Mouse (Mus musculus) macrophage (primary cell): Measurements from ENCODE around the gene Six2. TPM values are rescaled to one million over a fixed set of nuclear protein-coding genes. Genes with fewer than 3 reads are reported as not detected.

Experiments used
- H3K27ac ChIP-seq: fragments of 350-480 bp; formaldehyde crosslinking; 2 replicates; pipeline ENCODE4 v1.9.0; 2021
- H3K36me3 ChIP-seq: fragments of 350-480 bp; formaldehyde crosslinking; 2 replicates; pipeline ENCODE4 v1.9.0; 2021; ENCODE audit errors: inconsistent target
- H3K4me3 ChIP-seq: fragments of 350-480 bp; formaldehyde crosslinking; 2 replicates; pipeline ENCODE4 v1.9.0; 2021; ENCODE audit errors: inconsistent target
- H3K79me2 ChIP-seq: fragments of 350-480 bp; formaldehyde crosslinking; 2 replicates; pipeline ENCODE4 v1.9.0; 2021; ENCODE audit errors: inconsistent target
- whole genome bisulfite sequencing: methylation state at CpG from one replicate; pipeline ENCODE4 v1.1.7; 2026; ENCODE audit warnings: inconsistent platforms; ENCODE audit not compliant: missing documents; 5-methylcytosine and 5-hydroxymethylcytosine counted together
- polyA plus RNA-seq: library from polyadenylated mRNA; stranded (reverse); fragments of 250-400 nt; gene quantifications from 3 replicates; pipeline ENCODE4 v1.2.4, GENCODE M21; 2018; ENCODE audit warnings: inconsistent platforms

The Six2 gene
- polyA plus RNA-seq, 1 experiment from 2014 or later: not detected

- no peaks in the 10 kb centered on the region for H3K79me2 ChIP-seq
- 55% methylated on average over 6 of the region's 6 CpGs for WGBS
Measured at GRCm38 (mm10) chr17:85698643-85699042, 10.6 kb upstream of the Six2 start.

GRCm38 (mm10) chr17:85697976-85698375 lies 9.9 kb upstream of the Six2 start:
- WGBS: 93% methylated on average over 1 of the region's 1 CpGs
- Histone ChIP-seq H3K79me2 (no peaks in the 10 kb centered on the region), H3K4me3 (no peak overlapping the region), H3K36me3 (no peaks in the 10 kb centered on the region), H3K27ac (no peak overlapping the region)

More at GRCm38 (mm10) chr17:85698643-85699042, 10.6 kb upstream of the Six2 start:
- H3K27ac ChIP-seq: no peak overlapping the region
- H3K36me3 ChIP-seq: no peaks in the 10 kb centered on the region
- no peak overlapping the region for H3K4me3 ChIP-seq

- Histone ChIP-seq H3K4me3 (no peak overlapping the region), H3K27ac (no peak overlapping the region), H3K36me3 (no peaks in the 10 kb centered on the region), H3K79me2 (no peaks in the 10 kb centered on the region)
- WGBS: 84% methylated on average over 6 of the region's 6 CpGs
Measured at GRCm38 (mm10) chr17:85694499-85694898, 6.4 kb upstream of the Six2 start.

GRCm38 (mm10) chr17:85693101-85693500 lies 5.0 kb upstream of the Six2 start:
- WGBS: 9% methylated on average over 7 of the region's 9 CpGs
- no peaks in the 10 kb centered on the region for H3K79me2 ChIP-seq
- no peaks in the 10 kb centered on the region for H3K36me3 ChIP-seq
- H3K4me3 ChIP-seq: no peak overlapping the region
- H3K27ac ChIP-seq: no peak overlapping the region

- Histone ChIP-seq H3K36me3 (no peaks in the 10 kb centered on the region), H3K4me3 (no peak overlapping the region), H3K27ac (no peak overlapping the region), H3K79me2 (no peaks in the 10 kb centered on the region)
- WGBS: 7% methylated on average over 23 of the region's 23 CpGs
Measured at GRCm38 (mm10) chr17:85692594-85692993, 4.5 kb upstream of the Six2 start.

- H3K27ac ChIP-seq: no peak overlapping the region
- WGBS: 9% methylated on average over 43 of the region's 43 CpGs
- H3K36me3 ChIP-seq: no peaks in the 10 kb centered on the region
- H3K4me3 ChIP-seq: no peak overlapping the region
- H3K79me2 ChIP-seq: no peaks in the 10 kb centered on the region
Measured at GRCm38 (mm10) chr17:85691701-85692536, 3.8 kb upstream of the Six2 start.

GRCm38 (mm10) chr17:85690969-85691335 lies 2.9 kb upstream of the Six2 start:
- 29% methylated on average over 4 of the region's 4 CpGs for WGBS
- Histone ChIP-seq H3K36me3 (no peaks in the 10 kb centered on the region), H3K4me3 (no peak overlapping the region), H3K79me2 (no peaks in the 10 kb centered on the region), H3K27ac (no peak overlapping the region)

GRCm38 (mm10) chr17:85690323-85690968 lies 2.4 kb upstream of the Six2 start:
- no peaks in the 10 kb centered on the region for H3K79me2 ChIP-seq
- H3K27ac ChIP-seq: no peak overlapping the region
- no peaks in the 10 kb centered on the region for H3K36me3 ChIP-seq
- 15% methylated on average over 6 of the region's 6 CpGs for WGBS
- no peak overlapping the region for H3K4me3 ChIP-seq

- Histone ChIP-seq H3K36me3 (no peaks in the 10 kb centered on the region), H3K27ac (no peak overlapping the region), H3K79me2 (no peaks in the 10 kb centered on the region), H3K4me3 (no peak overlapping the region)
- 22% methylated on average over 5 of the region's 5 CpGs for WGBS
Measured at GRCm38 (mm10) chr17:85689807-85690319, 1.8 kb upstream of the Six2 start.

- Histone ChIP-seq H3K79me2 (no peaks in the 10 kb centered on the region), H3K4me3 (no peak overlapping the region), H3K36me3 (no peaks in the 10 kb centered on the region), H3K27ac (no peak overlapping the region)
- WGBS: 3% methylated on average over 35 of the region's 35 CpGs
Measured at GRCm38 (mm10) chr17:85688911-85689806, 1.1 kb upstream of the Six2 start.

- H3K27ac ChIP-seq: no peak overlapping the region
- H3K4me3 ChIP-seq: no peak overlapping the region
- H3K36me3 ChIP-seq: no peaks in the 10 kb centered on the region
- H3K79me2 ChIP-seq: no peaks in the 10 kb centered on the region
- WGBS: 1% methylated on average over 80 of the region's 109 CpGs
Measured at GRCm38 (mm10) chr17:85687421-85688235, 446 bp downstream of the Six2 start.

- no peak overlapping the region for H3K4me3 ChIP-seq
Measured at GRCm38 (mm10) chr17:85686476-85687420, 1.3 kb downstream of the Six2 start.

GRCm38 (mm10) chr17:85685689-85686281 lies 2.3 kb downstream of the Six2 start:
- Histone ChIP-seq H3K4me3 (no peak overlapping the region), H3K36me3 (no peaks in the 10 kb centered on the region), H3K79me2 (no peaks in the 10 kb centered on the region), H3K27ac (no peak overlapping the region)
- WGBS: 12% methylated on average over 11 of the region's 11 CpGs

More at GRCm38 (mm10) chr17:85686476-85687420, 1.3 kb downstream of the Six2 start:
- H3K79me2 ChIP-seq: no peaks in the 10 kb centered on the region
- 10% methylated on average over 42 of the region's 42 CpGs for WGBS
- H3K27ac ChIP-seq: no peak overlapping the region
- no peaks in the 10 kb centered on the region for H3K36me3 ChIP-seq
